Mouse (Mus musculus): ENCODE measurements around the gene Kalrn. TPM values are rescaled to one million over a fixed set of nuclear protein-coding genes. Genes with fewer than 3 reads are reported as not detected.

Gene Kalrn
- total RNA-seq, 2 experiments from 2014 or later = 7.2 to 10.4 TPM

DNA sequence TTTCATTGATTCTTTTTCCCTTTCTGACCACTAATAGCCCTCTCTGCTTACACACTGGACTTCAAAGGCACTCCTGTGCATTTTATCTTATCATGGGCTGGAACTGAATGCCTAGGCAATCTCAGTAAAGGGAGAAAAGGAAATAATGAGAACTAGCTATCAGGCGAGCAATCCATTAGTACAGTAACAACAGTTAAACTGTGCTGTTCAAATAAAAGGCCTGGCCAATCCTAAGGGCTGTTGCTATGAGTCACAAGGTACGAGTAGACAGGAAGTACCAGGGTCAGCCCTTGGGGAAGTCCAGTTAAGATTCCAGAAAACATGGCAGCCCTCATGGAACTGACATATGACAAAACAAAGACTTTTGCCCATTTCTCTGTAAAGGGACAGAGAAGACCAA, 302.7 kb downstream of the Kalrn start:
- no peak for DNase-seq (ENCODE audit: low spot score in 2 of 2)

GRCm38 (mm10) chr16:34269642-34270041, 303.7 kb downstream of the Kalrn start:
- no peak for DNase-seq (ENCODE audit: low spot score in 2 of 2)

DNA sequence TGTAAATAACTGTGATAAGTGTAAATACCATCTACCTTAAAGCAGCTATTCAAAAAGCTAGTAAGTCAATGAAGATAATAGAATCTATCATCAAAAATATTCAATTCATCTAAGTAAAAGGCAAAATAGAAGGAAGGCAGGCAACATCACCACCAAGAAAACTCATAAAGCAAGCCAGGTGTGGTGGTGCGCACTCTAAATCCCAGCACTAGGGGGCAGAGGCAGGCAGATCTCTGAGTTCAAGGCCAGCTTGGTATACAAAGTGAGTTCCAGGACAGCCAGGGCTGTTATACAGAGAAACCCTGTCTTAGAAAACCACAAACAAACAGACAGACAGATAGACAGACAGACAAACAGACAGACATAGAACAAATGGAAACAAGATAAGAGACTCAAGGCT, 305.6 kb downstream of the Kalrn start:
- DNase-seq (ENCODE audit: low spot score in 2 of 2) = no peak

DNA sequence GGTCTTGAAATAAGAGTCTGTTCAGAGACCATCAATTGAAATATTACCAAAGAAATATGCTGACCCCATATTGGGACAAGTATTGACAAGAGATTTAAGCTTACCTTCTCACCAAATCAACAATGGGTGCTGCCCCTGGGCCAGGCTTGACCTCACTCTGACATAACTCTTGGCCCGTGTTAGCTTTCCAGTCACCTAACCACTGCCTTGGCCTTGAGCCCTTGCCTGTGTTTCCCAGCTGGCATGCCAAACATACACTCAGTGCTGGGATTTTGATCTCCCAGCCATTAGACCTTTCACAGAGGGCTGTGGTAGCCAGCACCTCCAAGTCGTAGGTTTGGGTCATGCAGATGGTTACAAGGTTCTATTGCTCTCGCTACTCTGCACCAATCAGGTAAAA, 308.7 kb downstream of the Kalrn start:
- DNase-seq (ENCODE audit: low spot score in 2 of 2) = no peak

- DNase-seq (ENCODE audit: low spot score in 2 of 2) = no peak
These were observed 310.4 kb downstream of the Kalrn start for GRCm38 (mm10) chr16:34262731-34263460.

DNA sequence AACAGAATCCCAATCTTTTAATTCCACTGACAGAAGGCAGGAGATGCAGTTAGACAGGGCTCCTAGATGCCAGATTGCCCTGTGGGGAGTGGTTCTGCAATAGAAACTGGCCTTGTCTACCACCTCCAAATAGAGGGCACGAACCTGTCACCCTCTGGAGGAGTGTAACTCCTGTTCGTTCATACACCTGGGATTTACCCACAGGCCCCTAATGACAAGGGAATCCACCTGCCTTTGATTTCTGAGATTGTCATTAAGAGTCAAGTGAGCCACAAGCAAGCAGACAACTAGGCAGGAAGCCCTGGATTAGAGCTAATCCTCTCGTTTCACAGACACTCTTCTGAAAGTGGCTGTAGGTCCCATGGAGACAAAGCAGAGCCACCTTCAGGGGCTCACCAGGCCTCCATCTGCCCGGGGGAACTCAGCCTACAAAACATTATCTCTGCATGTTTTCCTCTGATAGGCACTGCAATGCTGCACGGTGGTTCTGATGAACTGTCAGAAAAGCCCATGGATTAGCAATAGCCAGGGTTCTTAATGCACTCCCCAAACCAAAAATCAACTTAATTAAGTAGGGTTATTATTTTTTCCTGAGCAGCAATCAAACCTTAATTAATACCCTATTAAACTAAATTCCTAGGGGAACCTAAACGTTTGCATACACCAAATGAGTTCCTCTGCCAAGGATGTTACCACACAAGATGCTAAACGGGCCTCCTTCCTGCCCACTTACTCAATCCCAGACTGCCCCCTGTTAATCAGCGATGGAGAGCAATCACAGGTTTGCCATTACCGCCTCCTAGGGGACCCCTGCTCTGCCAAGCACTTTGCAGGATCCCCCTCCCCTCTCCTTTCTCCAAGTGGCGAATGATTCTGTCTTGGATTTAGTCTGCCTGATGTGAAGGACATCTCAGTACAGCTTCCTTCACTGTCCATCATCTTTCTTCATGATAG, 312.1 kb downstream of the Kalrn start:
- no peak for DNase-seq (ENCODE audit: low spot score in 2 of 2)

- DNase-seq (ENCODE audit: low spot score in 2 of 2) = no peak
These were observed 318.7 kb downstream of the Kalrn start for GRCm38 (mm10) chr16:34254646-34255022.

DNA sequence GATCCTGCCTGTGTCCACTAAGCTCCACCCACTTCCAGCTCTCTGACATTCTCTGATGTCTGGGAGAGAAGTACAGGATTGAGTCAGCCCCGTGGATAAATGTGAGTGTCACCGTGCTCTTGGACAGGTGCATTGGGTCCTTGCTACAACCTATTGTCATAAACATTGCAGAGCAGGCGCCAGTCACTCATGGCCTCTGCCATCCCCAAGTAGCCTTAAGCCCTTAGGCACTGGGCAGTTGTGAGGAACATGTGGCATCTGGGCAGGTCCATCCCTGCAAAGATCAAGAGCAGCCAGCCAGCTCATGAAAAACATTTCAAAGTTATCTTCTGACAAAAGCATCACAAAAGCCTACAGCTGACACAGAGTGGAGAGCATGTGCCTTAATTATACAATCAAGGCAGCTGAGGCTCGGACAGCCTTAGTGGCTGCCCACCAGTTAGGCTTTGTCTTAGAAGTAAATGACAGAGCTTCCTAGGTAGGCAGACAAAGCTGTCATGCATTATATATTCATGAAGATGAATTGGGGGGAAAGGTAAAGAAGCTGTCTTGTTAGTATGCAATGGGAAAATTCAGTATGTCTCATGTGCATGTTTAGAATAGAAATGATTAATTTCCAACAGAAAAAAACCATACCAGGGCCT, 319.2 kb downstream of the Kalrn start:
- no peak for DNase-seq (ENCODE audit: low spot score in 2 of 2)

DNA sequence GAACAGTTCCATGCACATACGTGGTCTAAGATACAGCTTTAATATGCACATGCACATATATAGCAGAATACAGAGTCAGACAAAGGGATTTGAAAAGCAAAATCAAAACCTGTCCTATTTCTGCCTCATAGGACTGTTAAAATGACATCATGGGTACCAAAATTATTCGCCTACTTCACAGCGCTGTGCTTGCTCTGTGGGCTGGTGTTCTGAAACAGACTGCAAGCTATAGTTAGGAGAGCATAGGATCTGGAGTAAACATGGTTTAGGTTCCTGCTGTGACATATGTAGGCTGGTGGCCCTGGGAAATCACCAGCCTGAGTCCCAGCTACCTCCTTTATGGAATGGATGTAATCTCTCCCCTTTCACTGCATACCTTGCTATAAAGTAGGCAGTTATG, 320.7 kb downstream of the Kalrn start:
- DNase-seq (ENCODE audit: low spot score in 2 of 2) = no peak

GRCm38 (mm10) chr16:34248256-34248655, 325.1 kb downstream of the Kalrn start:
- no peak for DNase-seq (ENCODE audit: low spot score in 2 of 2)

DNA sequence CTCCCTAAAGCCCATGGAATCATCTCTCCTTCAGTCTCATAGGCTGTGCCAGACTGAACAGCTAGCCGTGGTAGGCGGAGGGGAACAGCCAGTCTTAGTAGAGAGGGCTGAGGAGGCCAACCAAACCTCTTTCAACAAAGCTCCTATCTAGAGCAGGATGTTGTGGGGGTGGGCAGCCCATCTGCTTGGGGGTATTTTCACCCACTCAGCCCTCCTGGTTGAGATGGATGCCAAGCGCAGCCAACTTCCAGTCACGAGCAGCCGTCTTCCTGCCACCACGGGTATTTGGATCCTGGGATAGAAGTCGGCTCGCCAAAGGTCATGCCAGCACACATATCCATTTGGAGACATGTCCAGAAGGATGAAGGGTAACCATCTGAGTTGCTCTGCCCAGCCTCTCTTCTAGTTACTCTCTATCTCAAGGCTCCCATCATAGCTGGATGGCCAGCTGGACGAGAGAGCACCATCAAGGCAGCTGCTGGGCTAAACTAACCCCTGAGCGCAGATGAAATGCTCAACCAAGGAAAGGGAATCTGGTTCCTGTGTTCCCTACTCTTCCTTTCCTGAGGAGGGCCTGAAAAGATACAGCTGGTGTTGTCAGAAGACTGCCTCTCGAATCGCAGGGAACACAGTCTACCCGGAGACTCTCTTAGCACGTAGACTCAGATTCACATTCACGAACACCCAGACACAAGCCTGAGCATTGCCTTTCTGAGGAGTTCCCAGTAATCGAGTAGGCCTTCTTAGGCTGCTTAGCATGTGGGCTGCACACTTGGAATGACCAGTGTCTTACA, 331.2 kb downstream of the Kalrn start:
- no peak for DNase-seq (ENCODE audit: low spot score in 2 of 2)

- no peak for DNase-seq (ENCODE audit: low spot score in 2 of 2)
These were observed 333.7 kb downstream of the Kalrn start for GRCm38 (mm10) chr16:34239618-34240017.

- DNase-seq (ENCODE audit: low spot score in 2 of 2) = no peak
These were observed 336.3 kb downstream of the Kalrn start for GRCm38 (mm10) chr16:34236898-34237611.

GRCm38 (mm10) chr16:34235086-34235485, 338.2 kb downstream of the Kalrn start:
- no peak for DNase-seq (ENCODE audit: low spot score in 2 of 2)

DNA sequence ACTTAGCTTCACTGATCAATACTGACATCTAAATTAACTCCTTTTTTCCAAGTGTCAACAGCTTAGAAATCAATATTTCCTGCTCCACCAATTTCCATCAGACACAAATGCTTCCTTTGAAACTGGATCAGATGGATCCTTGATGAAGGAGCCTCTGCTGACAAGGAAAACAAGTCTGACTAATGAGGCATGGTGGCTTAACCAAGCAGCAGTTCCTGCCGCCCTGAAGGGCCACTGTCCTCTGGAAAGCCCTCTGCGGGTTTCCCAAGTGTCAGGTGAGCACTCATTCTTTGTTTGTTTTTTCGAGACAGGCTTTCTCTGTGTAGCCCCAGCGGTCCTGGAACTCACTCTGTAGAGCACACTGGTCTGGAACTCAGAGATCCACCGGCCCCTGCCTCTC, 341.4 kb downstream of the Kalrn start:
- DNase-seq (ENCODE audit: low spot score in 2 of 2) = no peak

- no peak for DNase-seq (ENCODE audit: low spot score in 2 of 2)
These were observed 342.2 kb downstream of the Kalrn start for GRCm38 (mm10) chr16:34231146-34231545.

DNA sequence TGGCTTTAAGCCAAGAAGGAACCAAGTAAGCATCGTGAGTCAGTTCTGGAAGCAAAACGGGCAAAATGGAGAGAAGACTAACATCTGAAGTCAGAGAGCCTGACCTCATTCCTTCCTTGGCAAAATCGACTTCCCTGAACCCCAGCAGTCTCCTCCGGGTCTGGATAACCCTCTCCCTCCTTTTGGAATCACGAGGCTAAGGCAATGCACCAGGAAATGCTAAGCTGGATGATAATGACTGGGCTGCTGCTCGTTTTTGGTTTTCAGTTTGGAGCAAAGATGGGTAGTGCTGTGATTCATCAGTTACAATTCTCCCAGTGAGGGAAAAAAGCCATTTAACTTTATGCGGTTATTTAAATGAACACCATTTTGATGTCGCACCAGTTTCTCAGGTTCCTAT, 344.0 kb downstream of the Kalrn start:
- no peak for DNase-seq (ENCODE audit: low spot score in 2 of 2)

DNA sequence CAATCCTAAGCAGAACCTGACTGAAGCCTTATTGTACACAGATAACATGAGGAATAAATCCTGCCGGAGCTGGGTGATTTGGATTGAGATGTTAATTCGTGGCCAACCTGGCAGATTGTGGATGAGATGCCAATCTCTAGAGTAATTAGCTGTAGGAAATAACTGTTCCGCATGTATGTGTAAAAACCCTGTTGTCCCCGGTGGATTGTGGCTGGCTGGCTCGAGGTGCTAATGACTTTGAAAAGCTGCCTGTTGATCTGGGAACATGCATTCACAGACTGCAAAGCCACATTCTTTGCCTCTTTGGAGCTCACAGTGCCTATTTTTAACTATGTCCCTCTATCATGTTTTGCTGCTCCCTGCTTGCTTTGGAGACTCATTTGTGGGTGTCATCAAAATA, 344.7 kb downstream of the Kalrn start:
- no peak for DNase-seq (ENCODE audit: low spot score in 2 of 2)

- DNase-seq (ENCODE audit: low spot score in 2 of 2) = no peak
These were observed 361.2 kb downstream of the Kalrn start for GRCm38 (mm10) chr16:34212160-34212559.

- no peak for DNase-seq (ENCODE audit: low spot score in 2 of 2)
These were observed 362.1 kb downstream of the Kalrn start for GRCm38 (mm10) chr16:34211243-34211642.
